Mouse (Mus musculus): ENCODE results near the gene Gm4491. TPM values are rescaled to one million over a fixed set of nuclear protein-coding genes. Genes with fewer than 3 reads are reported as not detected.

Gene Gm4491
- polyA plus RNA-seq, 1 experiment from 2014 or later = not detected

- TF ChIP-seq CTCF (IDR thresholded peaks at IDR 0.05; ENCODE audit: low read depth) = no peak
- no peak for TF ChIP-seq EP300 (IDR thresholded peaks at IDR 0.05; ENCODE audit: low read depth)
- WGBS (ENCODE audit: insufficient replicate concordance) = 45% methylated on average over 11 of the region's 11 CpGs
- Histone ChIP-seq H3K4me1 (ENCODE audit: insufficient read depth) (peaks cover 3% of the 10 kb centered on the region; the same call in 1 of the 2 replicates), H3K27ac (ENCODE audit: low read depth) (no peak overlapping the region), H3K9ac (replicated peaks) (no peak overlapping the region), H3K4me3 (ENCODE audit: low read depth, low read length) (no peak overlapping the region), H3K27me3 (ENCODE audit: insufficient read depth, low read length) (peaks cover 31% of the 10 kb centered on the region), H3K9me3 (ENCODE audit: low read length) (no peaks in the 10 kb centered on the region), H3K4me2 (ENCODE audit: low read depth, low read length) (no peak overlapping the region), H3K36me3 (replicated peaks; ENCODE audit: insufficient read depth, low read length) (no peaks in the 10 kb centered on the region)
- no peak for ATAC-seq
- no peak for DNase-seq
These were observed 10.0 kb downstream of the Gm4491 start for GRCm38 (mm10) chr14:57105721-57106120.

- Histone ChIP-seq H3K4me1 (ENCODE audit: insufficient read depth) (peaks cover 6% of the 10 kb centered on the region; the same call in 1 of the 2 replicates), H3K36me3 (replicated peaks; ENCODE audit: insufficient read depth, low read length) (no peaks in the 10 kb centered on the region), H3K27ac (ENCODE audit: low read depth) (no peak overlapping the region), H3K9me3 (ENCODE audit: low read length) (no peaks in the 10 kb centered on the region), H3K4me3 (ENCODE audit: low read depth, low read length) (peak overlapping the region; percentile 63), H3K27me3 (ENCODE audit: insufficient read depth, low read length) (peaks cover 31% of the 10 kb centered on the region), H3K4me2 (ENCODE audit: low read depth, low read length) (peak overlapping the region; percentile 81), H3K9ac (replicated peaks) (no peak overlapping the region)
- TF ChIP-seq EP300 (IDR thresholded peaks at IDR 0.05; ENCODE audit: low read depth) = no peak
- no peak for TF ChIP-seq CTCF (IDR thresholded peaks at IDR 0.05; ENCODE audit: low read depth)
- DNase-seq = no peak
- 13% methylated on average over 14 of the region's 14 CpGs for WGBS (ENCODE audit: insufficient replicate concordance)
- no peak for ATAC-seq
These were observed 10.6 kb downstream of the Gm4491 start for GRCm38 (mm10) chr14:57105111-57105510.

GRCm38 (mm10) chr14:57104106-57105023, 11.3 kb downstream of the Gm4491 start, which contains the start of gene Gjb2:
Gjb2 (minus strand) TSS chr14:57104702.
- DNase-seq (peak; percentile 84), ATAC-seq (peak; percentile 75)
- H3K4me2 ChIP-seq (ENCODE audit: low read depth, low read length) = peak within 1 kb of the TSS; percentile 81
- TF ChIP-seq EP300 (IDR thresholded peaks at IDR 0.05; ENCODE audit: low read depth) (no peak), CTCF (IDR thresholded peaks at IDR 0.05; ENCODE audit: low read depth) (peak; percentile 35; the same call in 1 of the 2 replicates)
- 0 out of 2 replicates have a peak, but pooled peaks cover 3% of the 10 kb centered on the region for H3K36me3 ChIP-seq (replicated peaks; ENCODE audit: insufficient read depth, low read length)
- H3K27ac ChIP-seq (ENCODE audit: low read depth) = peak within 1 kb of the TSS; percentile 87
- H3K9ac ChIP-seq (replicated peaks) = peak within 1 kb of the TSS; percentile 77
- 2% methylated on average over 101 of the region's 101 CpGs for WGBS (ENCODE audit: insufficient replicate concordance)
- peaks cover 6% of the 10 kb centered on the region; the same call in 1 of the 2 replicates for H3K4me1 ChIP-seq (ENCODE audit: insufficient read depth)
- H3K9me3 ChIP-seq (ENCODE audit: low read length) = no peaks in the 10 kb centered on the region
- H3K27me3 ChIP-seq (ENCODE audit: insufficient read depth, low read length) = peaks cover 31% of the 10 kb centered on the region
- H3K4me3 ChIP-seq (ENCODE audit: low read depth, low read length) = peak within 1 kb of the TSS; percentile 63

- peaks cover 31% of the 10 kb centered on the region for H3K27me3 ChIP-seq (ENCODE audit: insufficient read depth, low read length)
- WGBS (ENCODE audit: insufficient replicate concordance) = 4% methylated on average over 22 of the region's 22 CpGs
- H3K4me2 ChIP-seq (ENCODE audit: low read depth, low read length) = peak overlapping the region; percentile 81
- 0 out of 2 replicates have a peak, but pooled peaks cover 3% of the 10 kb centered on the region for H3K36me3 ChIP-seq (replicated peaks; ENCODE audit: insufficient read depth, low read length)
- peak overlapping the region; percentile 63 for H3K4me3 ChIP-seq (ENCODE audit: low read depth, low read length)
- peak; percentile 22 for DNase-seq
- TF ChIP-seq EP300 (IDR thresholded peaks at IDR 0.05; ENCODE audit: low read depth) (no peak), CTCF (IDR thresholded peaks at IDR 0.05; ENCODE audit: low read depth) (no peak)
- no peaks in the 10 kb centered on the region for H3K9me3 ChIP-seq (ENCODE audit: low read length)
- no peak for ATAC-seq
- H3K27ac ChIP-seq (ENCODE audit: low read depth) = peak overlapping the region; percentile 87
- H3K9ac ChIP-seq (replicated peaks) = peak overlapping the region; percentile 77
- H3K4me1 ChIP-seq (ENCODE audit: insufficient read depth) = peaks cover 6% of the 10 kb centered on the region; the same call in 1 of the 2 replicates
These were observed 12.0 kb downstream of the Gm4491 start for GRCm38 (mm10) chr14:57103711-57104105.

GRCm38 (mm10) chr14:57103121-57103520, 12.6 kb downstream of the Gm4491 start:
- peaks cover 31% of the 10 kb centered on the region for H3K27me3 ChIP-seq (ENCODE audit: insufficient read depth, low read length)
- H3K27ac ChIP-seq (ENCODE audit: low read depth) = peak overlapping the region; percentile 87
- ATAC-seq (no peak), DNase-seq (no peak)
- WGBS (ENCODE audit: insufficient replicate concordance) = 52% methylated on average over 6 of the region's 6 CpGs
- H3K4me2 ChIP-seq (ENCODE audit: low read depth, low read length) = peak overlapping the region; percentile 81
- H3K36me3 ChIP-seq (replicated peaks; ENCODE audit: insufficient read depth, low read length) = 0 out of 2 replicates have a peak, but pooled peaks cover 3% of the 10 kb centered on the region
- TF ChIP-seq EP300 (IDR thresholded peaks at IDR 0.05; ENCODE audit: low read depth) = no peak
- no peak for TF ChIP-seq CTCF (IDR thresholded peaks at IDR 0.05; ENCODE audit: low read depth)
- peak overlapping the region; percentile 63 for H3K4me3 ChIP-seq (ENCODE audit: low read depth, low read length)
- H3K4me1 ChIP-seq (ENCODE audit: insufficient read depth) = peaks cover 6% of the 10 kb centered on the region; the same call in 1 of the 2 replicates
- no peaks in the 10 kb centered on the region for H3K9me3 ChIP-seq (ENCODE audit: low read length)
- peak overlapping the region; percentile 77 for H3K9ac ChIP-seq (replicated peaks)

- peak overlapping the region; percentile 81 for H3K4me2 ChIP-seq (ENCODE audit: low read depth, low read length)
These were observed 14.1 kb downstream of the Gm4491 start for GRCm38 (mm10) chr14:57101623-57102022.

More at GRCm38 (mm10) chr14:57101623-57102022, 14.1 kb downstream of the Gm4491 start:
- no peaks in the 10 kb centered on the region for H3K9me3 ChIP-seq (ENCODE audit: low read length)
- H3K4me3 ChIP-seq (ENCODE audit: low read depth, low read length) = no peak overlapping the region
- H3K27me3 ChIP-seq (ENCODE audit: insufficient read depth, low read length) = peaks cover 28% of the 10 kb centered on the region
- TF ChIP-seq EP300 (IDR thresholded peaks at IDR 0.05; ENCODE audit: low read depth) (peak; percentile 69), CTCF (IDR thresholded peaks at IDR 0.05; ENCODE audit: low read depth) (no peak)
- DNase-seq (peak; percentile 45), ATAC-seq (peak; percentile 79)
- H3K36me3 ChIP-seq (replicated peaks; ENCODE audit: insufficient read depth, low read length) = 0 out of 2 replicates have a peak, but pooled peaks cover 3% of the 10 kb centered on the region
- H3K4me1 ChIP-seq (ENCODE audit: insufficient read depth) = 0 out of 2 replicates have a peak, but pooled peaks cover 2% of the 10 kb centered on the region
- 51% methylated on average over 7 of the region's 7 CpGs for WGBS (ENCODE audit: insufficient replicate concordance)
- H3K27ac ChIP-seq (ENCODE audit: low read depth) = peak overlapping the region; percentile 87
- H3K9ac ChIP-seq (replicated peaks) = peak overlapping the region; percentile 77; the same call in 1 of the 2 replicates

Data from liver, postnatal 0 days (tissue).